Mouse (Mus musculus) B cell, adult 2 months (primary cell): ENCODE data around the gene Stat5b.

Experiments used
- DNase-seq, 2 experiments: peaks; one replicate each; pipeline ENCODE4 v3.0.0; 2022

Stat5b gene

GRCm38 (mm10) chr11:100838894-100839293 lies 11.6 kb downstream of the Stat5b start:
- DNase-seq = no peak

DNA sequence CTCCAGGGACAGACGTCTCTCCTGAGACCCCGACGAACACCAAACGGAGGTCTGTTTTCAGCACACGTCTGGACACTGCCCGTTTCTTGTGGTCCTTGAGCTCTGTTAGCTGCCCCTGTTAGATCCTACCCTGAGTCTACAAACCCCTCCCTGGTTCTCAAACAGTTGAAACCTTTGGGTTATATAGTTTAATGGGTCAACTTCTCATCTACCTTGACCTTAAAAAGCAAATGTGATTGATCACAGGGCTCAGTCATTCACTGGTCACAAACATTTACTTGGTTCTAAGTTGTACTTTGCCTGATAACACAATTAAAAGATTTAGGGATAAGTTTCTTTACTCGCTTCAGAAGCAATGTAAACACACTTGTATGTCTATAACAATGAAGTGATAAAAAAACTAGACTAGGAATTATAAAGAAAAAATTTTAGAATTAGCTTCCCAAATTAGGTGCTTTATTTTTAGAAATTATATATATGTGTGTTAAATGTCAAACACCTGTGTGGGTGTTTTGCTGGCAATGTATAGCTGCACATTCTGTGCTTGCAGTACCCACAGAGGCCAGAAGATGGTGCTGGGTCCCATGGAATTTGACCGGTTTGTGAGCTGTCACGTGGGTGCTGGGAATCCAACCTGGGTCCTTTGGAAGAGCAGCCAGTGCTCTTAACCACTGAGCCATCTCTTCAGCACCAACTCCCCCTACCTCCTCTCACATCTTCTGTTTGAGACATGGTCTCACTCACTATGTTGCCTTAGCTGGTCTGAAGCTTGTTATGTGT lies 13.4 kb downstream of the Stat5b start:
- DNase-seq = peak; percentile 62 to 65

- no peak for DNase-seq
Measured at GRCm38 (mm10) chr11:100833466-100833865, 17.1 kb downstream of the Stat5b start.

DNA sequence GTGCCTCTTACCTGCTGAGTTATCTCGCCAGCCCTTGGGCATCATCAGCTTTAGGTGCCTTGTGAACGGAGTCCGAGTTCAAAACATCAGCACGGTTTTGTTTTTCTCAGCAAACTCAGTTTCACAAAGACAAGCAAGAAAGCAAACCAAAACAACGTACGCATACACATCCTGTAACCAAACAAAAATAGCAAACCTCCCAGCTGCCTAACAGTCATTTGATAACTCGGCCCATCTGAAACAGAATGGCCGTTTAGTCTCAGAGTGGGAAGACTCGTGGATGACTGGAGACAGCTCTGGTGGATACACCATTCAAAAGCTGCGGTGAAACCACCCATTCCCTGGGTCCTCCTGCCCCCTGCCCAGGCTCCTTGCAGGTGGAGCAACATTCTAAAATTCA lies 19.1 kb downstream of the Stat5b start:
- DNase-seq = no peak

GRCm38 (mm10) chr11:100829691-100830090 lies 20.8 kb downstream of the Stat5b start:
- no peak for DNase-seq

GRCm38 (mm10) chr11:100828676-100829151 lies 21.8 kb downstream of the Stat5b start:
- no peak for DNase-seq

DNA sequence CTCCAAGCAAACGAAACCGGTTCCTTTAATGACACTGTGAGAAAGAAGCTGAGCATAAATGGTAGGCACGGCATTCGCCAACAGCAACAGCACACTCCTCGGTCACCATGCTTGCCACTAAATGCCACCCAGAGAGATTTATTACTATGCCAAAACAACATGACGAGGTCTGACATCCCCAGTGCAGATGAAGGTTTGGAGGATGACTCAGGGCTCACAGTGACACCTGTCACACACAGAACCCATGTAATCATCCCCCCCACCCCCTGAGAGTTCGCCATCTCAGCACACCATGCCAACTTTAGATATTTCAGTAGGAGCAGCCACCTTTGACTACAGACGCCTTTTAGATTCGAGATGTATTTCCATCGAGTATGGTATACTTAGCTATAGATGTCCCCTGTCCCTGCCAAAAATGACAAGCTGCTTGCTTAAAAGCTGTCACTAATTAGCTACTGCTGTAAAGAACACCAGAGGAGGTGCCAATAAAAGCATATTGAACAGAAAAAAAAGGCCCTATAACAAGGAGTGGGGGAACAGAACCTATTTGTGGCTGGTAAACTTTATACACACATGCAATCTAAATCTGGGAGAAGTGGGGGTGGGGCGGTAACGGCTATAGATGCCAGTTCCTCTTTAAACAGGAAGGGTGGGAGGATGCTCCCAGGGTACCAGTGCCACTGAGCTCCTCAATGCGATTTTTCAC lies 24.2 kb downstream of the Stat5b start:
- peak; percentile 73 to 77 for DNase-seq

GRCm38 (mm10) chr11:100825451-100825850 lies 25.1 kb downstream of the Stat5b start:
- DNase-seq = peak; percentile 25 to 33

- no peak for DNase-seq
Measured at GRCm38 (mm10) chr11:100824496-100824895, 26.0 kb downstream of the Stat5b start.

GRCm38 (mm10) chr11:100823543-100824313 lies 26.8 kb downstream of the Stat5b start:
- DNase-seq = peak in 1 of 2 experiments; percentile 35

- DNase-seq = peak; percentile 71
Measured at GRCm38 (mm10) chr11:100822365-100822764, 28.2 kb downstream of the Stat5b start.

GRCm38 (mm10) chr11:100821605-100822220 lies 28.8 kb downstream of the Stat5b start:
- DNase-seq = peak in 1 of 2 experiments; percentile 27

GRCm38 (mm10) chr11:100820047-100820446 lies 30.5 kb downstream of the Stat5b start:
- DNase-seq = no peak

- no peak for DNase-seq
Measured at GRCm38 (mm10) chr11:100819626-100820025, 30.9 kb downstream of the Stat5b start.

GRCm38 (mm10) chr11:100819048-100819447 lies 31.5 kb downstream of the Stat5b start:
- DNase-seq = peak; percentile 40 to 44

GRCm38 (mm10) chr11:100818359-100819012 lies 32.0 kb downstream of the Stat5b start:
- no peak for DNase-seq

DNA sequence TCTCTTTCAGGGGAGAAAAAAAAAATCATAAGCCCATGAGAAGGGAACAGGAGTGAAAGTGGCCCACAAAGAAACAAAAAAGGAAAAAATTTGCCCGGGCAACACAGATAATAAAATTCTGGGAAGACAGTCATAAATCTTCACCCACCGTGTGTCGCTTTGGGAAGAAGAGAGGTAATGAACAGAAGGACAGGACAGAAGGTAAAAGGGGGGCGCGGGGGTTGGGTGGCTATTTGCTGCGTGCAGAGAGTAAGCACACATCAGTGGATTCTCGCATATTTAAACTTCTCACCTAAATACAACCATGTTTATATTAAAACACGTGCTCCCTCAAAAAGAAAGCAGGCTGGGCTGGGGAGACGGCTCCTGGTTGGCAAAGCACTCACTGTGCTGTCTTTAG lies 33.2 kb downstream of the Stat5b start:
- DNase-seq = no peak

- DNase-seq = no peak
Measured at GRCm38 (mm10) chr11:100816801-100817200, 33.7 kb downstream of the Stat5b start.

GRCm38 (mm10) chr11:100816342-100816741 lies 34.2 kb downstream of the Stat5b start:
- DNase-seq = no peak

DNA sequence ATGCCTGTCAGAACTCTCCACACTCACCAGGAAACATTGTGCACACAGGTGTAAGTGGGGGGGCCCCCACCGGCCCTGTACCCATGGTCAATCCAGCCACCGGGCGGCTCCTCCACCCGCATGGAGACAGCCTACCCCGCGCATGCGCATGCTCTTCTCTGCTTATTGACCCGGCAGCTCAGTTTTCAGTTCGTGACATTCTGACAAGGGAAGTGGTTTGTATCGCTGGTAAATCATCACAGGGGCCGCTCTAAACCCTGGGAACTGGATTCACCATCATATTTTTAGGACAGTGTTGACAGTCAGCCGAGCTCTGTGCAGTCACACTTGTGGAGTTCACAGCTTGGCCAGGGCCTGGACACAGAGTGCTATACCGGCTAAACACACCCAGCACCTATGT lies 36.0 kb downstream of the Stat5b start:
- DNase-seq = peak; percentile 88

- DNase-seq = peak; percentile 47 to 56
Measured at GRCm38 (mm10) chr11:100811132-100811531, 39.4 kb downstream of the Stat5b start.

GRCm38 (mm10) chr11:100810516-100810915 lies 40.0 kb downstream of the Stat5b start:
- DNase-seq = no peak
